ENCODE assay signal across 1 mouse cellular context in genomic region chr10:79506709-79507108, GRCm38 (mm10).
A peak's percentile ranks its signal among the peaks of the same experiment; 100 is the strongest.
TF ChIP-seq lines count a peak whose summit lies in the region.

No protein-coding gene starts in this region.

TF ChIP-seq in CH12.LX, 34 proteins besides CTCF, POLR2A, EP300 and RAD21 (continued from another document):
- no peak for TF ChIP-seq SMC3 (IDR thresholded peaks at IDR 0.05; ENCODE audit: low read depth, low read length)
- TF ChIP-seq IRF4 (IDR thresholded peaks at IDR 0.05; ENCODE audit: low read depth, low read length), result peak; percentile 83; the same call in 1 of the 2 replicates
